Mouse (Mus musculus) stomach, embryonic 16.5 days (tissue): ENCODE results near the gene Fmo1. TPM values are rescaled to one million over a fixed set of nuclear protein-coding genes. Genes with fewer than 3 reads are reported as not detected.
A peak's percentile ranks its signal among the peaks of the same experiment; 100 is the strongest.

Experiments
- ATAC-seq: fragments of 200-750 bp; cut with Nextera tagmentation; 2 replicates; pipeline ENCODE4 v1.8.0; 2017; ENCODE audit warnings: moderate number of reproducible peaks, moderate TSS enrichment; ENCODE audit not compliant: insufficient read depth, low FRiP score
- H3K27ac ChIP-seq: fragments of 300-500 bp; sonication (generic); 2 replicates; pipeline ENCODE4 v1.5.1; 2014; ENCODE audit warnings: low read length
- H3K27me3 ChIP-seq: fragments of 300-500 bp; sonication (generic); 2 replicates; pipeline ENCODE4 v1.6.1; 2014; ENCODE audit warnings: low read length, control low read depth, mixed read lengths; ENCODE audit not compliant: control insufficient read depth, insufficient read depth
- H3K36me3 ChIP-seq: fragments of 300-500 bp; sonication (generic); 2 replicates; pipeline ENCODE4 v1.6.1; 2014; ENCODE audit warnings: low read length; ENCODE audit not compliant: control insufficient read depth, insufficient read depth
- H3K4me1 ChIP-seq: fragments of 300-500 bp; sonication (generic); 2 replicates; pipeline ENCODE4 v1.6.1; 2014; ENCODE audit warnings: low read length, control low read depth, mixed read lengths; ENCODE audit not compliant: control insufficient read depth, insufficient read depth
- H3K4me2 ChIP-seq: fragments of 300-500 bp; sonication (generic); 2 replicates; pipeline ENCODE4 v1.6.1; 2014; ENCODE audit warnings: low read depth, low read length, mixed read lengths
- H3K4me3 ChIP-seq: fragments of 300-500 bp; sonication (generic); replicated peaks from 2 replicates; pipeline ENCODE4 v1.5.1; 2014; ENCODE audit warnings: mild to moderate bottlenecking, low read length
- H3K9ac ChIP-seq: fragments of 300-500 bp; sonication (generic); 2 replicates; pipeline ENCODE4 v1.6.1; 2014; ENCODE audit warnings: low read length
- H3K9me3 ChIP-seq: fragments of 300-500 bp; sonication (generic); replicated peaks from 2 replicates; pipeline ENCODE4 v1.6.1; 2016; ENCODE audit warnings: low read length, control low read depth; ENCODE audit not compliant: control insufficient read depth
- WGBS: fragments of 180-500 bp; shearing (Covaris S2); extraction: QIAGEN DNeasy Blood & Tissue Kit; methylation state at CpG from one replicate; pipeline ENCODE4 v1.1.7; 2014; 5-methylcytosine and 5-hydroxymethylcytosine counted together
- polyA plus RNA-seq: library from polyadenylated mRNA; unstranded; fragments of >200 nt; fragmentation: Nextera tagmentation; extraction: Ambion mirVana; gene quantifications from 2 replicates; pipeline ENCODE4 v1.2.1, GENCODE M21; 2015

The Fmo1 gene
- polyA plus RNA-seq = 23.2 and 29.0 TPM in 2 replicates

GRCm38 (mm10) chr1:162866280-162866681, at the start of gene Fmo1:
Fmo1 (minus strand) TSS chr1:162866610.
- Histone ChIP-seq H3K27ac (no peak within 1 kb of the TSS), H3K4me2 (no peak within 1 kb of the TSS), H3K4me1 (peaks cover under 1% of the 10 kb centered on the region; the same call in 1 of the 2 replicates), H3K4me3 (no peak within 1 kb of the TSS), H3K27me3 (no peaks in the 10 kb centered on the region), H3K36me3 (no peaks in the 10 kb centered on the region), H3K9ac (no peak within 1 kb of the TSS), H3K9me3 (no peaks in the 10 kb centered on the region)
- no peak for ATAC-seq
- 46% methylated on average over 7 of the region's 7 CpGs for whole genome bisulfite sequencing

DNA sequence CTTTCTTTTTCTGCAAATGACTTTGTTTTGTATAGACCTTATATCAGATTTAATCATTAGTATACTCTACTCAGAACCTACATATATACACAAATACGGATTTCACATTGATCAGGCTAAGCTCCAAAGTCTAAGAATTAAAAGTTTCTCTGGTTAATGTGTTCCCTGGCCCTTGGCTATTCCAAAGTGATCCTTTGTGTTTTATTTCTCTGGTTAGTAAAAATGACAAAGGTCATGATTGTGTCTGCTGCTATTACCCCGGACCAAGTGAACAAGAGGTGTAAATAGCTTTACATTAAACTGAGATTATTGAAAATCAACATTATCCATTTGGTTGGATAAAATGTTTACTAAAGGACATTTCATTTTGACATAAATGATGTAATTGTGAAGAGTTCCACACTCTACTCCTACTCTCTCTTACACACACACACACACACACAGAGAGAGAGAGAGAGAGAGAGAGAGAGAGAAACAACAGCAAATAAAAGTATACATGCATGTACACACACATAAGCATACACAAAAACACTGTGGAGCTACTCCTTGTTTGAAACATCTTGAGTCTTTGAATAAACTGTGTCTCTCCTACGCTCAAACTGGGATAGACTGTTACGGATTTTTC, 48.6 kb upstream of the Fmo1 start:
- no peaks in the 10 kb centered on the region for H3K9me3 ChIP-seq
- no peak overlapping the region for H3K27ac ChIP-seq
- H3K4me2 ChIP-seq = no peak overlapping the region
- no peak overlapping the region for H3K9ac ChIP-seq
- no peak for ATAC-seq
- no peaks in the 10 kb centered on the region for H3K36me3 ChIP-seq
- no peaks in the 10 kb centered on the region for H3K27me3 ChIP-seq
- 65% methylated on average over 4 of the region's 4 CpGs for WGBS
- H3K4me3 ChIP-seq = no peak overlapping the region
- no peaks in the 10 kb centered on the region for H3K4me1 ChIP-seq

- no peak for ATAC-seq
- Histone ChIP-seq H3K9ac (no peak overlapping the region), H3K27ac (no peak overlapping the region), H3K27me3 (no peaks in the 10 kb centered on the region), H3K4me1 (no peaks in the 10 kb centered on the region), H3K4me3 (no peak overlapping the region), H3K9me3 (no peaks in the 10 kb centered on the region), H3K4me2 (no peak overlapping the region), H3K36me3 (no peaks in the 10 kb centered on the region)
These were observed 45.7 kb upstream of the Fmo1 start for GRCm38 (mm10) chr1:162912085-162912484.

DNA sequence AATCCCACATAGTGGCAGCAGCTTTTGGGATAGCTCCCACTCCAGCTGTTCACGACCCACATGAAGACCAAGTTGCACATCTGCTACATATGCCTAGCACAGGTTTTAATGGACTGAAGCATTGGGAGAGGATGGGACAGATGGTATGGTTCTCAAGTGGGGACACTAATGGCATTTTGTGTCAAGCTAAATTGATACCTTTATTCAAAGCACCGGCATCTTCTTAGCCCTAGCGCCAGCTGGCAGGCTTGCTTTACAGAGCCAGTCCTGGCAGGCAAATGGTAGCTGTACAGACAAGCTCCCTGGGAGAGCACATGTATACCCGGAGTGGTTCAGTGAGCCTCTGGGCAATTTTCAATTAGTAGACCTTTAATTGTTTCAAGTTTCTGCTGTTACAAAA, 35.5 kb upstream of the Fmo1 start:
- Histone ChIP-seq H3K9me3 (no peaks in the 10 kb centered on the region), H3K4me1 (no peaks in the 10 kb centered on the region), H3K4me3 (no peak overlapping the region), H3K27ac (no peak overlapping the region), H3K9ac (no peak overlapping the region), H3K27me3 (no peaks in the 10 kb centered on the region), H3K4me2 (no peak overlapping the region), H3K36me3 (no peaks in the 10 kb centered on the region)
- no peak for ATAC-seq
- 70% methylated on average over 4 of the region's 4 CpGs for WGBS

GRCm38 (mm10) chr1:162897838-162898811, 31.7 kb upstream of the Fmo1 start, which contains the start of gene Fmo2:
Fmo2 (minus strand) TSS chr1:162898726.
- WGBS = 63% methylated on average over 14 of the region's 14 CpGs
- Histone ChIP-seq H3K27me3 (no peaks in the 10 kb centered on the region), H3K4me3 (no peak within 1 kb of the TSS), H3K9me3 (no peaks in the 10 kb centered on the region), H3K36me3 (no peaks in the 10 kb centered on the region), H3K4me1 (no peaks in the 10 kb centered on the region; the same call in 1 of the 2 replicates), H3K9ac (no peak within 1 kb of the TSS), H3K27ac (no peak within 1 kb of the TSS), H3K4me2 (no peak within 1 kb of the TSS)
- 0 out of 2 replicates have a peak, but pooled peaks have one; percentile 29 for ATAC-seq

DNA sequence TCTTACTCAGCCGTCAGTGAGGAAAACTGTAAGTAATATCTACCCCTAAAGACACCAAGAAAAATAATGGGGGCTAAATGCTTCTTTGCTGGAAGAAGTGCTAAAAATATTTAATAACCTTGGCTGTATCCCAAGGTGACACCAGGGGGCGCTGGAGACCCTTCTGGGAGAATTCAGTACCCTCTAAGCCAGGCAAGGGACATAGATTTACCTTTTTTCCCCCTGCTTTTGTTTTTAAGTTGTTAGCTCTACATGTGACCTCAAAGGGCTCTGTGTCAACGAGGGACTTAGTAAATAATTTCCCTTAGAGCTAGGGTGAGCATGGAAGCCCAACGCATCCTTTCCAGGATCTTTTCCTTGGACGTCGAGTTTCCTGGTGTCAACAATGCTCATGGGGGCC, 29.5 kb upstream of the Fmo1 start:
- WGBS = 33% methylated on average over 6 of the region's 6 CpGs
- Histone ChIP-seq H3K4me2 (no peak overlapping the region), H3K36me3 (no peaks in the 10 kb centered on the region), H3K4me1 (peaks cover 3% of the 10 kb centered on the region; the same call in 1 of the 2 replicates), H3K27ac (no peak overlapping the region), H3K27me3 (no peaks in the 10 kb centered on the region), H3K9me3 (no peaks in the 10 kb centered on the region), H3K4me3 (no peak overlapping the region), H3K9ac (no peak overlapping the region)
- no peak; the same call in 1 of the 2 replicates for ATAC-seq

DNA sequence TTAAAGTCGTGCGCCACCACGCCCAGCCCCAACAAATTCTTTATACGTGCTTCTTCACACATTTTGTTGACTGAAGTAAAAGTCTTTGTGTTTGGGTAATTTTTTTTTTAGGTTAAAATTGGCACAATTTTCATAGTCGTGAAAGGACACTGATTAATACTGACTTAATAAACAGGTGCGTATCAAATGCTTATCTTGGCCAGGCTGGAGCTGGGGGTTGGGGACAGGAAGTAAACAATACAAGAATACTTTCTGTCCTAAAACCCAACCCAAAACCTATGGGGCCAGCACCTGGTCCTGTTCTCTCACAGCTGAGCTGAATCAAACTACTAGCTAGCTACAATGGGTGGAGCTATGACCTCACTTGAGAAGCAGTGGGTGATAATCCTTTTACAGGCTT, 26.6 kb upstream of the Fmo1 start:
- ATAC-seq = no peak
- Histone ChIP-seq H3K27me3 (no peaks in the 10 kb centered on the region), H3K36me3 (no peaks in the 10 kb centered on the region), H3K9ac (no peak overlapping the region), H3K27ac (no peak overlapping the region), H3K4me2 (no peak overlapping the region), H3K4me1 (peaks cover 3% of the 10 kb centered on the region; the same call in 1 of the 2 replicates), H3K4me3 (no peak overlapping the region), H3K9me3 (no peaks in the 10 kb centered on the region)
- WGBS = 85% methylated on average over 6 of the region's 6 CpGs

GRCm38 (mm10) chr1:162891980-162892451, 25.6 kb upstream of the Fmo1 start:
- no peaks in the 10 kb centered on the region for H3K27me3 ChIP-seq
- H3K36me3 ChIP-seq = no peaks in the 10 kb centered on the region
- no peak overlapping the region for H3K4me2 ChIP-seq
- 19% methylated on average over 6 of the region's 6 CpGs for WGBS
- H3K4me3 ChIP-seq = no peak overlapping the region
- peak; percentile 72; the same call in 1 of the 2 replicates for ATAC-seq
- no peak overlapping the region for H3K27ac ChIP-seq
- no peaks in the 10 kb centered on the region for H3K9me3 ChIP-seq
- no peak overlapping the region for H3K9ac ChIP-seq
- peaks cover 3% of the 10 kb centered on the region; the same call in 1 of the 2 replicates for H3K4me1 ChIP-seq

GRCm38 (mm10) chr1:162888646-162889045, 22.2 kb upstream of the Fmo1 start:
- WGBS = 80% methylated on average over 12 of the region's 12 CpGs
- ATAC-seq = no peak
- Histone ChIP-seq H3K4me3 (no peak overlapping the region), H3K27ac (no peak overlapping the region), H3K27me3 (no peaks in the 10 kb centered on the region), H3K4me2 (no peak overlapping the region), H3K36me3 (no peaks in the 10 kb centered on the region), H3K9me3 (no peaks in the 10 kb centered on the region), H3K9ac (no peak overlapping the region), H3K4me1 (0 out of 2 replicates have a peak, but pooled peaks cover 3% of the 10 kb centered on the region)
